Mouse (Mus musculus) yolk sac, embryonic 10.5 days (tissue): Measurements from ENCODE around the gene Sv2b.
"Not testable (repeated sequence)": the region's sequence is repeated elsewhere in the genome, so short reads cannot be mapped to it uniquely, and the experiment has no call there.

ENCODE experiments used
- DNase-seq: peaks from one replicate; pipeline ENCODE4 v3.0.0-alpha.2; 2017; ENCODE audit warnings: low spot score

Gene Sv2b

DNA sequence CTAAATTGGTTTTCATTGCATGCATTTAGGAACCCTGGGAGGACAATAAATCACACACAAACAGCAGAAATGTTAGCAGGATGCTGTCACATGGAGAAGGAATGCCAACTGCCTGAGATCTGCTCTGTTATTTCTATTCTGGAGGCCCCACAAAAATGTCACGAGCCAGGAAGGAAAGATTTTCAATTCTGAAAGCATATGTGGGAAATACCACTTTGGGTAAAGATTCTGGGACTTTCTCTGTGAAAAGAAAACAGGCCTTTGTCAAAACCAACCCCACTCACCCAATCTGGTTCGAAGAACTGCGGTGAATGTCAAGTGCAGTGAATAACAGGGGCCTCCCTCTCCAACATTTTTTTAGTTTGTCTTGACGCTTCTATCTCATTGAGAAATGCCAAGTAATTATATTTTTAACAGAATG lies 99.8 kb downstream of the Sv2b start:
- no peak for DNase-seq

GRCm38 (mm10) chr7:75207965-75208644 lies 101.0 kb downstream of the Sv2b start:
- no peak for DNase-seq

- DNase-seq = no peak
Observed at GRCm38 (mm10) chr7:75206671-75207070, 102.4 kb downstream of the Sv2b start.

DNA sequence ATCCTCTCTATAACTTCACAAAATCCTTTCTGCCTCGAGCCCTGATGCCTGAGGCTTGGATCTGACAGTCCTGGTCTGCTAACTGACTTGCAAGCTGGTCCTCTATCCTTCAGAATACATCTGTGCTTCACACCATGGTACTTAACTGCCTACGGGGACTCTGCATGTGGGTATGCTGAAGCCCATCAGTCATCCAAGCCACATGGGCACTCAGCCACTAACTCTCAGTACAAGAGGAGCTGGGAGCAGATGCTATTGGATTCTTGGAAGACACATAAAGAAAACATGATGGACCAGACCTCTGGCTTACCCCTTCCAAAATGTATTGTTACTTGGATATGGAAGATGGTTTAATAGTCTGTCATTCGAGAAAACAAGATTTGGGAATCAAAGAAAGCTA lies 103.7 kb downstream of the Sv2b start:
- no peak for DNase-seq

- DNase-seq = not testable (repeated sequence)
Observed at GRCm38 (mm10) chr7:75194919-75195230, 114.2 kb downstream of the Sv2b start.

GRCm38 (mm10) chr7:75194158-75194918 lies 114.7 kb downstream of the Sv2b start:
- no peak for DNase-seq

- DNase-seq = no peak
Observed at GRCm38 (mm10) chr7:75190192-75190591, 118.9 kb downstream of the Sv2b start.

GRCm38 (mm10) chr7:75175042-75175441 lies 134.0 kb downstream of the Sv2b start:
- no peak for DNase-seq

DNA sequence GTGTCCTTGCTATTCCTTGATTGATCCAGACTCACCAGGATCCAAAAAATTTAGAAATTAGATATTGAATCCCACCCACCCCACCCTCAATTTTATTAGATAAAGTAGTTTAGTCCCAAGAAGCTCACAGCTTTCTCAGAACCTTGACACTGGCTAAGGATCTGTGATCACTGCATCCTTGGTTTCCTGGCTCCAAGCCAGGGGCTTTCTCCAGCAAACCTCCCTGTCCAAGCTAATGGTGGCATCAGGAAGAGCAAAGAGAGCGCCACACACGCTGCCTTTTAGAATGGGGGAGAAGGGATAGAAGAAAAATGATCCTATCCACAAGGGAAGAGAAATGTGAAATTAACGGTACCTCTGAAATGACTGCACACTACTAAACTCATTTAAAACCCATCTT lies 141.6 kb downstream of the Sv2b start:
- no peak for DNase-seq

- DNase-seq = no peak
Observed at GRCm38 (mm10) chr7:75147174-75147573, 161.9 kb downstream of the Sv2b start.

GRCm38 (mm10) chr7:75142800-75143199 lies 166.3 kb downstream of the Sv2b start:
- DNase-seq = no peak

- no peak for DNase-seq
Observed at GRCm38 (mm10) chr7:75141919-75142700, 167.0 kb downstream of the Sv2b start.

DNA sequence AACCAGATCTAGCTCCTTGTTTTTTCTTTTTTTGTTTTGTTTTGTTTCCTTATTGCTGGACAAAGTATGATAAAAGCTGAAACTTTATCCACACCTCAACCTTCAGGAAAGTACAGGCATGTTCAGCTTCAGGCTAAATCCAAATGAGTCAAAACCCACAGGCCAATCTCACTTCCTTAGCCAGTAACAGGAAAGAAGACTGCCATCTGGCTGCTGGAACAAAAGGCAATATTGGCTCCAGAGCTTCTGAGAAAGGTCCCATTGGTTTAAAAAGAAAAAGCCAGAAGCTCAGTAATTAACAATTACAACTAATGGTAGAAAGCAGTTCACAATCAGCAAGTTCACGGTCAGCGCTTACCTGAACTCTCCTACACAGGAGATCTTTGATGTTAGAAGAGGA lies 169.8 kb downstream of the Sv2b start:
- DNase-seq = no peak

DNA sequence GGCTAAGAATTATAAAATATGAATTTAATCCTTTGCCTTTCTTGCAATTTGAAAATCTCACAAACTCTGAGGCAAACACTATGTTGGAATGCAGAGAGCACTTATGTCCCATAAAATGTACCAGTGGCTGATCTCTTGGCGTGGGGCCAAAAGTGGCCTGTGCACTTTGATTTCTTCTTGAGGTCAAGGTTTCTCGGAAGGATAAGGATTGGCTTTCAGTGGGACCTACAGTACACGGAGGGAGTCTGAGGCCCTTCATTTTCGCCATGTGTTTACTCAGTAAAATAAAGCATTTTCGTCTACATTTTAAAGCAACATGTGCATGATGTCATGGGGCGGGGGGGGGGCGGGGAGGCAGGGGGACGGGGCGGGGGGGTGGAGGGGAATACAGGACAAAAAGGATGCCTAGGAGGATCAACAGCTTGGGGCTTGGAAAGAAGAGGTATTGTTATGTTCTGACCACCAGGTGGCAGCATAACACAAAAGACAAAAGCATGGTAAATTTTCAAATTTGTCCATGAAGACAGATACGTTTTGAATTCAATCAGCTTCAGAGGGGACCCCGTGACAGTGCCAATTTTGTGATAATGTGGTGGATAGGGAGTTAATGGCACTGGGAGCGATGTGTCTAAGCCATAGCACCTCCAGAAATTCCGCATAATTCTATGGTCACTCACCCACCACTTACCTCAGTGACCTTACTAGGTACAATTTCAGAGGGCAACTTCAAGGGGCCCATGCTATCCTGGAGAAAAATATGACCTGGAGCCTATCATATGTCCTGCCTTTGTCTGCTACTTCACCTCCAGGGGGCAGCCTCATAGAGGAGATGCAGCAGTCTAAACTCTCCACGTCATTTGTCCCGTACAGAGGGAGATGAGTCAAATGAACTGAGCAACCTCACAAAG lies 174.1 kb downstream of the Sv2b start:
- DNase-seq = peak; percentile 9

DNA sequence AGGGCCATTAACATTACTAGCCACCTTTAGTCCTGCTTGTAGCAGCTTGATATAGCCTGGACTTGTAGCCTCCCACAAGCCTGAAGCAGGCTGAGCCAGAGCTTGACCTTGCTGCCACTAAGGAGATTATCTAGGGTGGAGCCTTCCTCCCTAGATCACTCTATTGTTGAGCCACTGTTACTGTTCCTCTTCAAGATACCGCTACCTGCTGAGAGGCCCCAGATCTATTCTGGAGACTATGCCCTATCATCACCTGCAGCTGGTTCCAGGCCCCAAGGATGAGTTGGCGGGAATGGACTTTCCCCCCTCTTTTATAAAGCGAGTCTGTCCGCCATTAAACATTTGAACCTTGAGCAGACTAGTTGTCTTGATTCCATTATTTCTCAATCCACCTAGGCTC lies 181.0 kb downstream of the Sv2b start:
- no peak for DNase-seq

DNA sequence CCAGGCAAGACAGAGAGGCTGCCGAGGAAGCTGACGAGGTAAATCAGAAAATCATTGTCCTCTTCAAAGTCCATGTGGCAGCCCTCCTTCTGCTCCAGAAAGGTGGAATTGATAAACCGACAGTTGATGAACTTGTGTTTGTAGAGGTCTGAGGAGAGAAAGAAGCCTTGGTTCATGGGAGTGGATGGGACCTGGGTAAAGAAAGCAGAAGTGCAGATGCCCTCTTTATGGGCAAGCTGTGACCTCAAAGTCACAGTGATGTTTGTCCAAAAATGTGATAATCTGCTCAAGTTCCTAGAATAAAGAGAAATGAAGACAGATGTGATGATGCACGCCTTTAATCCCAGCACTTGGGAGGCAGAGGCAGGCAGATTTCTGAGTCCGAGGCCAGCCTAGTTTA lies 185.0 kb downstream of the Sv2b start:
- no peak for DNase-seq

GRCm38 (mm10) chr7:75118022-75118673 lies 190.9 kb downstream of the Sv2b start:
- peak; percentile 6 for DNase-seq

GRCm38 (mm10) chr7:75110689-75111088 lies 198.4 kb downstream of the Sv2b start:
- DNase-seq = peak; percentile 14

DNA sequence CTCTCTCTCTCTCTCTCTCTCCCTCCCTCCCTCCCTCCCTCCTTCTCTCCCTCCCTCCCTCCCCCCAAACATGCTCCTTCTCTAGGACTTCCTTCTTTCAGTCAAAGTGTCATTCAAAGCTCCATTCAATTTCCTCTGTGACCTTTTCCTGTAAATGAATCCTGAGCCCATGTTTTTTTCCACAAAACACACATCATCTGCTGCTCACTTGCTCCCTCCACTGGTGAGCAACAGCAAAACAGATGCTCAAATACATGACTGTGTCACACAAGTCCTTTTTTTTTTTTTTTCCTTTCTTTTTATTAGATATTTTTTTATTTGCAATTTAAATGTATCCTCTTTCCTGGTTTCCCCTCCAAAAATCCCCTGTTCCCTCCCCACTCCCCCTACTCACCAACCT lies 201.6 kb downstream of the Sv2b start:
- peak; percentile 9 for DNase-seq

DNA sequence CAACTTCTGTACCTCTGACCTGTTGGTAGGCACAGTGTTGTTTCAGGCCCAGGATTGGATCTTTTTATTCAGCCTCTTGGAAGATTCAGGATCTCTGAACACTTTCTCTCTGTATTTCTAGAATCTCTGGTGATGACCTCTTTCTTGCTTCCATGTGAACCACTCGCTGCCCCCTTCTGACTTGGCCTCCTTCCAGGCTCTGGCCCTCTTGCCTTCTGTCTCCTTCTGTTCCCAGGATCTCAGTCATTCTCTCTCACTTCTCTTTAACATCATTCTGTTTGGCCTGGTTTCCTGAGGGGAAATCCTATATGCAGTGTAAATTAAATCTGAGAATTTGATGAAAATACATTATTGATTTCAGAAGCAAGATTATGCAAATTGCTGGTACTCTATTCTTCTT lies 205.2 kb downstream of the Sv2b start:
- DNase-seq = no peak

DNA sequence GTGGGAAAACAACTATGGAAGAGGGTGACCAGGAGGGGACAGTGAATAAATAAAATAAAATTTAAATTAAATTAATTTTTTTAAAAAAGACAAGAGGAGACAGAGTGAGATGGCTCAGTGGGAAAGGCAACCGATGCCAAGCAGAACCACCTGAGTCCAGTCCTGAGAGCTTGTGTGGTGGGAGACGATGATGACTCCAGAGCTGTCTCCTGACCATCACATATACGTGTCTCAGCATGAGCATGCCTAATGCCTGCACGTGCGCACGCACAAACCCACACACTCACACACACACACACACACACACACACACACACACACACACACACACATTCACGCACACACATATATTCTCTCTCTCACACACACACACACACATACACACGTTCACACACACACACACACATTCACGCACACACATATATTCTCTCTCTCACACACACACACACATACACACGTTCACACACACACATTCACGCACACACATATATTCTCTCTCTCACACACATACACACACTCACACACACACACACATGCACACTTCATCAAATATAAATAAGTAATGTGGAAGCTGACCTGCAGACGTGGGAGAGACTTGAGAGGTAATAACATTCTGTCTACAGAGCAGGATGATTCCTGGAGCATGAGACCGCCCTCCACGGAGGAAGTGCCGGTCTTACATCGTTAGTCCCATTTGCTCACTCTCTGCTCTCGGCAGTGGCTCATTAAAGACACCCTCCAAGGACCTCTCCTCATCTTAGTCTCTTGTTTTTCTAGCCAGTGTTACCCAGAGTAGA lies 206.3 kb downstream of the Sv2b start:
- no peak for DNase-seq
